Mouse (Mus musculus): ENCODE results near the gene Hist3h2a. TPM values are rescaled to one million over a fixed set of nuclear protein-coding genes. Genes with fewer than 3 reads are reported as not detected.

Gene Hist3h2a
- polyA plus RNA-seq, 1 experiment from 2014 or later = 31.8 TPM

GRCm38 (mm10) chr11:58959921-58960465 is 5.5 kb downstream of the Hist3h2a start:
- peak; percentile 79 for ATAC-seq (ENCODE audit: low FRiP score, low TSS enrichment)
- H3K4me1 ChIP-seq (ENCODE audit: control insufficient read depth, insufficient read depth, low read length) = peaks cover 27% of the 10 kb centered on the region; the same call in 1 of the 2 replicates
- no peak overlapping the region for H3K27ac ChIP-seq (ENCODE audit: low read depth, low read length)
- peak overlapping the region; percentile 81 for H3K4me2 ChIP-seq (replicated peaks; ENCODE audit: low read depth, low read length)
- H3K9me3 ChIP-seq (ENCODE audit: control insufficient read depth, low read length) = peaks cover 9% of the 10 kb centered on the region
- H3K9ac ChIP-seq (ENCODE audit: low read depth, low read length) = peak overlapping the region; percentile 42; the same call in 1 of the 2 replicates
- peaks cover 11% of the 10 kb centered on the region for H3K36me3 ChIP-seq (ENCODE audit: control insufficient read depth, insufficient read depth, low read length)
- peak overlapping the region; percentile 46 for H3K4me3 ChIP-seq (ENCODE audit: low read length)
- peaks cover 4% of the 10 kb centered on the region for H3K27me3 ChIP-seq (ENCODE audit: control insufficient read depth, insufficient read depth, low read length)
- 8% methylated on average over 40 of the region's 40 CpGs for WGBS

GRCm38 (mm10) chr11:58961364-58962177 is 7.1 kb downstream of the Hist3h2a start:
- peaks cover 9% of the 10 kb centered on the region for H3K36me3 ChIP-seq (ENCODE audit: control insufficient read depth, insufficient read depth, low read length)
- no peak overlapping the region for H3K9ac ChIP-seq (ENCODE audit: low read depth, low read length)
- H3K27me3 ChIP-seq (ENCODE audit: control insufficient read depth, insufficient read depth, low read length) = peaks cover 4% of the 10 kb centered on the region
- H3K9me3 ChIP-seq (ENCODE audit: control insufficient read depth, low read length) = peaks cover 9% of the 10 kb centered on the region
- peaks cover 22% of the 10 kb centered on the region; the same call in 1 of the 2 replicates for H3K4me1 ChIP-seq (ENCODE audit: control insufficient read depth, insufficient read depth, low read length)
- no peak overlapping the region for H3K4me2 ChIP-seq (replicated peaks; ENCODE audit: low read depth, low read length)
- no peak overlapping the region for H3K27ac ChIP-seq (ENCODE audit: low read depth, low read length)
- WGBS = 64% methylated on average over 50 of the region's 50 CpGs
- H3K4me3 ChIP-seq (ENCODE audit: low read length) = no peak overlapping the region
- no peak for ATAC-seq (ENCODE audit: low FRiP score, low TSS enrichment)

- peaks cover 4% of the 10 kb centered on the region for H3K27me3 ChIP-seq (ENCODE audit: control insufficient read depth, insufficient read depth, low read length)
- H3K4me3 ChIP-seq (ENCODE audit: low read length) = no peak overlapping the region
- H3K9me3 ChIP-seq (ENCODE audit: control insufficient read depth, low read length) = peaks cover 9% of the 10 kb centered on the region
- H3K9ac ChIP-seq (ENCODE audit: low read depth, low read length) = no peak overlapping the region
- ATAC-seq (ENCODE audit: low FRiP score, low TSS enrichment) = no peak
- WGBS = 38% methylated on average over 17 of the region's 17 CpGs
- H3K36me3 ChIP-seq (ENCODE audit: control insufficient read depth, insufficient read depth, low read length) = no peaks in the 10 kb centered on the region
- no peak overlapping the region for H3K4me2 ChIP-seq (replicated peaks; ENCODE audit: low read depth, low read length)
- H3K4me1 ChIP-seq (ENCODE audit: control insufficient read depth, insufficient read depth, low read length) = peaks cover 11% of the 10 kb centered on the region; the same call in 1 of the 2 replicates
- H3K27ac ChIP-seq (ENCODE audit: low read depth, low read length) = no peak overlapping the region
Observed at GRCm38 (mm10) chr11:58963543-58963942, 9.1 kb downstream of the Hist3h2a start.

GRCm38 (mm10) chr11:58964216-58964615 is 9.7 kb downstream of the Hist3h2a start:
- no peak overlapping the region for H3K4me3 ChIP-seq (ENCODE audit: low read length)
- H3K4me2 ChIP-seq (replicated peaks; ENCODE audit: low read depth, low read length) = no peak overlapping the region
- peaks cover 4% of the 10 kb centered on the region for H3K27me3 ChIP-seq (ENCODE audit: control insufficient read depth, insufficient read depth, low read length)
- WGBS = 87% methylated on average over 7 of the region's 7 CpGs
- H3K9ac ChIP-seq (ENCODE audit: low read depth, low read length) = no peak overlapping the region
- no peaks in the 10 kb centered on the region for H3K36me3 ChIP-seq (ENCODE audit: control insufficient read depth, insufficient read depth, low read length)
- no peak overlapping the region for H3K27ac ChIP-seq (ENCODE audit: low read depth, low read length)
- peaks cover 9% of the 10 kb centered on the region for H3K9me3 ChIP-seq (ENCODE audit: control insufficient read depth, low read length)
- H3K4me1 ChIP-seq (ENCODE audit: control insufficient read depth, insufficient read depth, low read length) = peaks cover 10% of the 10 kb centered on the region; the same call in 1 of the 2 replicates
- no peak for ATAC-seq (ENCODE audit: low FRiP score, low TSS enrichment)

- H3K4me3 ChIP-seq (ENCODE audit: low read length) = no peak overlapping the region
- H3K9me3 ChIP-seq (ENCODE audit: control insufficient read depth, low read length) = peaks cover 9% of the 10 kb centered on the region
- peaks cover 10% of the 10 kb centered on the region for H3K4me1 ChIP-seq (ENCODE audit: control insufficient read depth, insufficient read depth, low read length)
- H3K4me2 ChIP-seq (replicated peaks; ENCODE audit: low read depth, low read length) = no peak overlapping the region
- H3K9ac ChIP-seq (ENCODE audit: low read depth, low read length) = peak overlapping the region; percentile 2; the same call in 1 of the 2 replicates
- no peaks in the 10 kb centered on the region for H3K36me3 ChIP-seq (ENCODE audit: control insufficient read depth, insufficient read depth, low read length)
- H3K27ac ChIP-seq (ENCODE audit: low read depth, low read length) = 0 out of 2 replicates have a peak overlapping the region, but pooled peaks have one; percentile 47
- WGBS = 30% methylated on average over 12 of the region's 12 CpGs
- no peak for ATAC-seq (ENCODE audit: low FRiP score, low TSS enrichment)
- H3K27me3 ChIP-seq (ENCODE audit: control insufficient read depth, insufficient read depth, low read length) = peaks cover 4% of the 10 kb centered on the region
Observed at GRCm38 (mm10) chr11:58965001-58965760, 10.7 kb downstream of the Hist3h2a start.

GRCm38 (mm10) chr11:58967346-58967745 is 12.9 kb downstream of the Hist3h2a start:
- 0 out of 2 replicates have a peak, but pooled peaks cover 3% of the 10 kb centered on the region for H3K36me3 ChIP-seq (ENCODE audit: control insufficient read depth, insufficient read depth, low read length)

GRCm38 (mm10) chr11:58968551-58968950 is 14.1 kb downstream of the Hist3h2a start:
- no peak overlapping the region for H3K9ac ChIP-seq (ENCODE audit: low read depth, low read length)
- H3K36me3 ChIP-seq (ENCODE audit: control insufficient read depth, insufficient read depth, low read length) = peaks cover 3% of the 10 kb centered on the region; the same call in 1 of the 2 replicates
- H3K27ac ChIP-seq (ENCODE audit: low read depth, low read length) = 0 out of 2 replicates have a peak overlapping the region, but pooled peaks have one; percentile 60
- H3K27me3 ChIP-seq (ENCODE audit: control insufficient read depth, insufficient read depth, low read length) = no peaks in the 10 kb centered on the region
- no peak for ATAC-seq (ENCODE audit: low FRiP score, low TSS enrichment)
- no peak overlapping the region for H3K4me2 ChIP-seq (replicated peaks; ENCODE audit: low read depth, low read length)
- H3K4me3 ChIP-seq (ENCODE audit: low read length) = no peak overlapping the region
- peaks cover 10% of the 10 kb centered on the region for H3K4me1 ChIP-seq (ENCODE audit: control insufficient read depth, insufficient read depth, low read length)
- 79% methylated on average over 7 of the region's 7 CpGs for WGBS
- no peaks in the 10 kb centered on the region for H3K9me3 ChIP-seq (ENCODE audit: control insufficient read depth, low read length)

More at GRCm38 (mm10) chr11:58967346-58967745, 12.9 kb downstream of the Hist3h2a start:
- no peak for ATAC-seq (ENCODE audit: low FRiP score, low TSS enrichment)
- Histone ChIP-seq H3K27me3 (ENCODE audit: control insufficient read depth, insufficient read depth, low read length) (peaks cover 1% of the 10 kb centered on the region; the same call in 1 of the 2 replicates), H3K4me3 (ENCODE audit: low read length) (no peak overlapping the region), H3K4me2 (replicated peaks; ENCODE audit: low read depth, low read length) (no peak overlapping the region), H3K4me1 (ENCODE audit: control insufficient read depth, insufficient read depth, low read length) (peaks cover 10% of the 10 kb centered on the region), H3K9ac (ENCODE audit: low read depth, low read length) (no peak overlapping the region), H3K27ac (ENCODE audit: low read depth, low read length) (no peak overlapping the region), H3K9me3 (ENCODE audit: control insufficient read depth, low read length) (no peaks in the 10 kb centered on the region)
- WGBS = 93% methylated on average over 1 of the region's 1 CpGs

- Histone ChIP-seq H3K36me3 (ENCODE audit: control insufficient read depth, insufficient read depth, low read length) (peaks cover 3% of the 10 kb centered on the region; the same call in 1 of the 2 replicates), H3K9ac (ENCODE audit: low read depth, low read length) (no peak overlapping the region), H3K4me3 (ENCODE audit: low read length) (no peak overlapping the region), H3K27ac (ENCODE audit: low read depth, low read length) (peak overlapping the region; percentile 60; the same call in 1 of the 2 replicates), H3K4me2 (replicated peaks; ENCODE audit: low read depth, low read length) (no peak overlapping the region), H3K27me3 (ENCODE audit: control insufficient read depth, insufficient read depth, low read length) (no peaks in the 10 kb centered on the region), H3K9me3 (ENCODE audit: control insufficient read depth, low read length) (no peaks in the 10 kb centered on the region), H3K4me1 (ENCODE audit: control insufficient read depth, insufficient read depth, low read length) (peaks cover 10% of the 10 kb centered on the region)
- WGBS = 61% methylated on average over 8 of the region's 8 CpGs
- no peak for ATAC-seq (ENCODE audit: low FRiP score, low TSS enrichment)
Observed at GRCm38 (mm10) chr11:58969027-58969426, 14.5 kb downstream of the Hist3h2a start.
